Mouse (Mus musculus) regulatory T cell (primary cell): Measurements from ENCODE around the gene Aig1.

ENCODE experiments used
- in situ Hi-C: fragments of 300-600 bp; cut with MboI, MseI; formaldehyde crosslinking; loops from one replicate; pipeline ENCODE4 v1.15.1; 2025; ENCODE audit warnings: high pct_unique_total_duplicates

Aig1 gene

DNA sequence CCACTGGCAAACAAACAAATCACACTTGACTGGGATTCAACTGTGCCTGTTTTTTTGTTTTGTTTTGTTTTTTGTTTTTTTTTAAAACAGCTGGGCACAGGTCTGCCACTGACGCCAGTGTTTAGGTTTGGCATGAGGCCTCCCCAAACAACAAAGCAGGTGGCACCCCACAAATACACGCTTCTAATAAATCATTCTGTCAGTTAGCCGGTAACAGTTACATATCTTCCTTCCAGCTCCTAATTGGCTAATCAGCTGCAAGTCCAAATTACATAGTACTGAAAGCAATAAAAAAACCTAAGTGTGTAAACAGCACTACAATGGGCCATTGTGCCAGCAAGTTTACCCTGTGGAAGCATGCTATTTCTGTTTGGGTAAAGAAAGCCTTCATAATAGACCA is 18.7 kb downstream of the Aig1 start:
- in situ Hi-C loops = no loop called here

DNA sequence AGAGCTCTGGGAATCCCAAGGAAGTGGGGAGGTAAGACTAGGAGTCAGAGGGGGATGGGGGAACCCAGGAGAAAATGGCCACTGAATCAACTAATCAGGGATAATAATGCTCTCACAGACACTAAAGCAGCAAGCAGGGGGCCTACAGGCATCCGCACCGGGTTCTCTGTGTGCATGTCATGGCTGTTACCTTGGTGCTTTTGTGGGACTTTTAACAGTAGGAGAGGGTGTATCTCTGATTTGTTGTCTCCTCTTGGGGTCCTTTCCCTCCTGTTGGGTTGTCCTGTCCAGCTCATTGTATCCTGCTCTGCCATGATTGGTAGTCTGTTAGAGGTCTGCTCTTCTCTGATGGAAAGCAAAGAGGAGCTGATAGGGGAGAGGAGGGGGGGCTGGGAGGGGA is 19.6 kb downstream of the Aig1 start:
- in situ Hi-C loops = loop anchor here (25.0 kb wide), 1 partner anchor 1237 kb away; no protein-coding TSS in a partner anchor

DNA sequence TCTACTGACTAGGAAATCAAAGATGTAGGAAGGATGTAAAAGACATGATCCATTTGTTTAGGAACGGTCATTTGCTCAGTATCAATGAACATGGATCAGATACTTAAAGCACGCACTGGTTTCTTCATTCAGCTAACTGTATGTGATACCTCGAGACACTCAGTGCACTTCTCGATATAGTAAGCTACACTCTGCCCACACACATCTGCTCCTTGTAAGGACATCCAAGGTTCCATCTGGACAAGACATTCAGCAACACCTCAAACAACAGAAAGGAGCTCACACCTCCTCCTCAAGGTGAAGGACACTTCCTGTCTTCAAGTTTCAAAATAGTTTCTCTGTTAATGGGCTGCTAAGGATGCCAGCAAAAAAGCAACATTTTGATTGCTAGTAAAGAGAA is 23.9 kb downstream of the Aig1 start:
- in situ Hi-C loops = loop anchor here (25.0 kb wide), 1 partner anchor 1233 kb away; no protein-coding TSS in a partner anchor

DNA sequence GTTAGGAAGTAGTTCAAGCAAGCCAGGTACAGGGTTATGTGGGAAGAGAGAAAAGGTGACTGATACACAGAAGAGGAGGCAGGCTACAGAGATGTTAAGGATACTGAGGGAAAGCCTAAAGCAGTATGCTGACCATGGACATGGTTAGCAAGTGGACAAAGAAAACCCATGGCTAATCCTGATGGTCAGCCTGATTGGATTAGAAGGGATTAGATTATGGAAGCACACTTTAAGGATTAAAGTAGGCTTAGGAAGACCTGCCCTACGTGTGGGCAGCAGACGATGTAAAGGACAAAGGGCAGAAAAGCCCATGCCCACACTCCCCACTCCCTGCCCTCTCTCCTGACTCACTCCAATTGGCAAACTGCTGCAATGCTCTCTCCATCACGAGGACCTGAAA is 25.0 kb downstream of the Aig1 start:
- in situ Hi-C loops = loop anchor here (25.0 kb wide), 1 partner anchor 1231 kb away; no protein-coding TSS in a partner anchor

DNA sequence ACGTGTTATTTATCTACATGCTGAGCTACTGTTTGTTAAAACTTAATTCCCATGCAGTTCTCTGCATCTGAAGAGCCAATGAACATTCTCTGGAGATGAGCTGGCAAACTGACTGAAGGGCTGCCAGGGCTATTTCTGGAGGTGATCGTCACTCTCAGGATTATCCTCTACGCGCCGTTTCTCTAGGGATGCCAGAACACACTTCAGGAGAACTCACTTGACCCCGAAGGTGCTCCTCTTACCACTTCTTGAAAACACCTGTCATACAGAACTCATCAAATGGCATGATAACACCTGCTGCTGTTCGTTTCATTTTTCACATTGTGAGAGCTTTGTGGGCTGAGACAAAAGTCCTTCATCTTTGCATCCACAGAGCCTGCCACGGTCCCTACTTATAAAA is 25.9 kb downstream of the Aig1 start:
- in situ Hi-C loops = loop anchor here (25.0 kb wide), 1 partner anchor 1231 kb away; no protein-coding TSS in a partner anchor

DNA sequence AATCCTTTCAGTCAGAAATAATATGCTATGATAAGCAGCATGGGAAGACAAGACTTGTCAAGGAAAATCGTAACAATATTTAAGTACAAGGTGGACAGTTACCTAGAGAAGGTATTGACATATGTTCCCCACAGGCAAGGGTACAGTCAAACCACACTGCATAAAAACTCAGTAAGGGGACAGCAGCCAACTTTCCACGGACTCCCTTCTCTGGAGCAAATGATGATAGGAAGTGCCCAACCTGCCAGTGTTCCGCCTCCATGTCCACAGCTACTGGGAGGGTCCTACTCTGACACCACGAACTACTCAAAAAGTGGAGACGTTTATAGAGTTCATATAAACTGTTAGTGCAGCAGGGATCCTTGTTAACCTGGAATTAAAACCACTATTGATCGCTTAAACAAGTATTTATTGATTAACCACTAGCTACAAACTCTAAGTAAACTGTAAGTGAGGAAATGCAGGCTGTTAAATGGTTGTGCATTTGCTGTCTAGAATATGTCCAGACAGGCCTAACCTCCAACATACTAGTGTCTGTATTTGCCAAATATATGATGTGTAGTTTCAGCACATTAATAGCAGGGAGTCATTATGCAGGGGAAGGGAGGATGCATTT is 30.2 kb downstream of the Aig1 start:
- in situ Hi-C loops = loop anchor here (25.0 kb wide), 1 partner anchor 1226 kb away; no protein-coding TSS in a partner anchor

DNA sequence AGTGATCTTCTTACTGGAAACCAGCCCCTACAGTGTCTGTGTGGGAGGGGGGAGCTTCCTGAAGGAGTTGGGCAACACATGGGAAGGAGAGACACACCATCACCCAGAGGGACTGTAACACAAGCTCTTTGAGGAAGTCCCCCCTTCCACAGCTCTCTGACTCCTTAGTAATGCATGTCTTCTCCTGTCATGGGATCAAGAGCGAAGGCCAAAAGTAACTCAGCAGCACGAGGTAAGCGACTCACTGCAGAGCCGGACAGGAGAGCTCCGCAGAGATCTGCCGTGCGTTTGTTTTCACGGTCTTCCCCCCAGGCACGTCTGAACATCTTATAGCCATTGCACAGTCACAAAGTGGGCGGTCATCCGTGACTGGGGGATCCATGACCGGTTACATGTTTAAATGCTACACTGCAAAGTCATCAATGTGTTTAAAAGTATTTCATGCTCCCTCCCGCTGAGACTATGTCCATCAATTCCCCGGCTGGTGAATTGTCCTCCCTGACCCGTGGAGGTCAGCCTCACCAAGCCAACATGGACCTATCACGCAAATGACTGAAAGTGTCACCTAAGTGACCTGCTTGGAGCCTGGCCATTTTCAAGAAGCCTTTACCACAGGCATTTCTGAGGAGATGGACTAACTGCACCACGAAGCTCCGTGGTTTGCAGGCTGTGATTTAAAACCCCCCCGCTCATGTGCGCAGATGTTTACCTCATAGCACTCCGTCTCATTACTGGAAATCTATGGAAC is 30.9 kb downstream of the Aig1 start:
- in situ Hi-C loops = loop anchor here (25.0 kb wide), 1 partner anchor 1226 kb away; no protein-coding TSS in a partner anchor

DNA sequence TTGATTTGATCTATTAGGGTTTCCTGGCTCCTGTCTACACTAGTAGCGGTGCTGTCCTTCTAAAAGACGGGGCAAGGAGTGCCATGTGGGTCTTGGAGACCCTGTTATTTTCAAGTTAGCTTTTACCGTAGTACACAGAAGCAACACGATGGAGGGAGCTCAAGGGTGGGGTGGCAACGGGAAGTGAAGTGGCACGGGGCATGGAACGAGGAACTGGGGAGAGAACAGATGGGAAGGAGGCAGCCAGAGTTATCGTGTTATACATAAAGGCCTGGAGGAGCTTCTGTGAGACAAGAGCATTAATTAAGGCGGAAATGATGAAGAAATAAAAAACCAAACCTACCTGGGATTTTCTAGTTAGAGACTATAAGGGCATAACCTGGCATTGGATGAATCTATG is 31.8 kb downstream of the Aig1 start:
- in situ Hi-C loops = loop anchor here (25.0 kb wide), 1 partner anchor 1225 kb away; no protein-coding TSS in a partner anchor

DNA sequence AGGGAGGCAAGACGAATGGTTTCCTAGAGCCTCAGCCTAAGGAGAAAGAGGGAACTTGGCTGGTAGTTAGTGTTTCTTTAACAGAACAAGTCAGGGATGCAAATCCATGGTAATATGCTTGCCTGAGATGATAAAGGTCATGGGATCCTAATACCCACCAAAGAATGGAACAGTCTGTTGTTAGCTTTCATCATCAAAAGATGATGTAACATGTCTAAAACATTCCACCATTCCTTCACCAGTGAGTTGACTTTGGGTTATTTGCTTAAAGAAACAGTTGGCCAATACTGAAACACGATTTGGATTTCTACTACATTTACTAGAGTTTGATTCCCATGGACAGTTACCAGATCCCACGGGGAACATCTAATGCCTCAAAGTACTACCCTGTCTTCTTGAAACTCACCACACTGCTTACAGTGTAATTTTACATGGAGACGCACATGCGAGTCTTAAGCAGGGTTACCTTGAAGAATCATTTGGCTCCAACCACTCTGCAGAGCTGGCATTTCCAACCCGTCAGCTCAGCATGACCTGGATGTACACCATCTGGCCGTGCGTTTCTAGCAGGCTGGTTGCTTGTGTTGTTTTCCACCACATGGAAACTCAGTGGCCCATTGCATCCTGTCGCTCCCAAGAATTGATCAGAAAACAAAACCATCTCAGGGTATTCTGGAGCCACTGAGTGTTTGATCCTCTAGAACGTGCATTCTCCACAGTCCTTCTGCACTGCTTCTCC is 32.9 kb downstream of the Aig1 start:
- in situ Hi-C loops = loop anchor here (25.0 kb wide), 1 partner anchor 1224 kb away; no protein-coding TSS in a partner anchor

DNA sequence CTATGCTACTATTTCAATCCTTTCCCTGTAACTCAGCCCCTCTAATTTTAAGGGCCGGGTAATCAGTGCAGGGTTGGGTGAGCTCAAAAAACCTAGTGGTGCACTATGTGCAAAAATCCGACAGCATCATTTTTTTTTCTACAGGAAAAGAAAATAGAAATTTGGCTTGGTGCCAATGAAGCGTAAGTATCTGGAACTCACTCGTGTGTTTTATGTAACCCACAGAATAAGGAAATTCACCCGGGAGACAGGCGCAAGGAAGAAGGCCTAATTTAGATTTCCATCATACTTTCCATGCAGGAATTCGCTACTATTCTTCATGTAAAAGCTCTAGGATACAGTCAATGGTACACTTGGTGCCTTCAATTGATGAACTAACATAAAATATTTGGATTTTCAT is 34.7 kb downstream of the Aig1 start:
- in situ Hi-C loops = loop anchor here (5.0 to 25.0 kb wide), 3 partner anchors 38 to 1222 kb away; partner anchors contain the start of gene Hivep2

DNA sequence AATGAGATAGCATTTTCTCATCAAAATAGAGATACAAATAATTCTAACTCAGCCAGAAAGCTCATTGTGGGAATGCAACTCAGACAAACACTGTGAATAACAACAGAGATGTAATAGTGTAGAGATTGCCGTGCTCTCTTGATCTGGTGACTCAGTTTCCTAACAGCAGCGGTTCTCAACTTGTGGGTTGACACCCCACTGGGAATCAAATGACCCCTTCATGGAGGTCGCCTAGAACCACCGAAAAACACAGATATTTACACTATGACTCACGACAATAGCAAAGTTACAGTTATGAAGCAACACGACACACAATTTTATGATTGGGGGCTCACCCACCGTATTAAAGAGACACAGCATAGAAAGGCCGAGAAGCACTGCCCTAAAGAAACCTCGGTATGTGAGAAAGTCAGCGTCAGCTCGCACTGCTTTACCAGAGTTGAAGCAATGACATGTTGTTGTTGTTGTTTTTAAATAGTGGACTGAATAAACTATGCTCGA is 35.7 kb downstream of the Aig1 start:
- in situ Hi-C loops = loop anchor here (5.0 to 25.0 kb wide), 3 partner anchors 39 to 1221 kb away; partner anchors contain the start of gene Hivep2

DNA sequence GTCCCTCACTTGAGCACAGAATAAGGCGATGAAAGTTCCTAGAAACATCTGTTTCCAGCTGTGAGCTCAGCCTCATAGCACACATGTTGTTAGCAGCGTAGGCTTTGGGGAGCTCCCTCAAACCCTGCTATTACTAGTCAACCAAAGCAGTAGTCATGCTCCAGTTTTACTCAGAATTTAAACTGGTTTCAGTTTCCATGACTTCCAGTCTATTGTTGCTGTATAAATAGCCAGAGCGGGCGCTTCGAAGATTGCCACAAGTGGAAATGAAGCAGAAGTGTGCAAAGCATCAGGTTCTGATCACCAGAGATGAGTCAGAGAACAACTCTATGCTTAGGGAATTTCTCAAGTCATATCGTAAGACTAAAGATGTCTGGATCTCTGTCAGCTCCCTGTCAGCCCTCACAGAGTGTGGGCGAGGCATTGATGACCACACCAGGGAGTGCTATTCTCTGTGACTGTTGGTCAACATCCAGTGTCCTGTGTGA is 36.2 kb downstream of the Aig1 start:
- in situ Hi-C loops = loop anchor here (5.0 to 25.0 kb wide), 3 partner anchors 40 to 1220 kb away; partner anchors contain the start of gene Hivep2

DNA sequence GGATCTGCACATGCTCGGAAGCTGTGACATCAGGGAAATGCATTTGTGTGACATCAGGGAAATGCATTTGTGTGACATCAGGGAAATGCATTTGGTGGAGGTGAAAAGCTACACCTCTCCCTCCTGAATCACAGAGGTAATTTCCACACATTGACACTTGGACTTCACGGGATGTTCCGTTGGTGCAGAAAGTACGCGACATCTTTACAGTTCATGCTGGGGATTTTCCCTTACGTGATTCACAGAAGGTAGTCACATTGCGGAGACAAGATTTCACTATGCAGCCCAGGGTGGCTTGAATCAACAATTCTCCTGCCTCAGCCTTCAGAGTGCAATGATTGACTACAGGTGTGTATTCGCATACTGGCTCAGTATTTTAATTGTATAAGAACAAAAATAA is 41.6 kb downstream of the Aig1 start:
- in situ Hi-C loops = loop anchor here (5.0 to 25.0 kb wide), 2 partner anchors 65 to 1215 kb away; no protein-coding TSS in a partner anchor

DNA sequence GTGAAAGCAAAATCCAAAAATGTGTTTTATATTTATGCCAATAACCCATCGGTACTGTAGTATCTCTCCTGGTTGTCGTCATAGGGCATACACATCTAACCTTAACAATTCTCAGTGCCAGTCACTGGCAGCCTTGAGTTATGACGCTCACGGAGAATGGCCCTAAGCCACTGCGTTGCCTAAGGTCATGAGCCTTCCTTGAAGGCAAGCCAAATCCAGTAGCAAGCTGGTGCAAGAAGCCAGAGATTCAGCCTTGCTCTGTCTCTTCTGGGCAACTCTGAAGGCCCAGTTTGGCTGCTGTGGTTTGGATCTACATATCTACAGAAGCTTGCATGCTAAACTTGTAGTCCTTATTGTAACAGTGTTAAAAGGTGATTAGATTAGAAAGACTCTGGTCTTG is 55.2 kb downstream of the Aig1 start:
- in situ Hi-C loops = no loop called here

DNA sequence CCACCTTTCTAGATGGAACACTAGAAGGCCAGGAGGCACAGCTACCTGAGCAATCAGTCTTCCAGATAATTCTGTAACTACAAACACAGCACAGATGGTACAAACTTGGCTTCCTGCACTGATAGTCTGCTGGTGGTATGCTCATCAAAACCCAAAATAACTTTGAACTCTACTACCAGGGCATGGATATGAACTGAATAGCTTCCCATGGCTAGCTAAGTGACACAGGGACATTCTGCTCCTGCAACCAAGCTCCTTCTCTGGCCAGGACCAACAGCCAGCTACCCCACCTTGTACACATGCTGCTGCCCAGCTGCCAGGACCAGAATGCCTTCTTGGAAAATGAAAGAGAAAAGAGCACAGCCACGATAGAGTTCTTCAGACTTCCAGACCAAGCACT is 60.5 kb downstream of the Aig1 start:
- in situ Hi-C loops = no loop called here

DNA sequence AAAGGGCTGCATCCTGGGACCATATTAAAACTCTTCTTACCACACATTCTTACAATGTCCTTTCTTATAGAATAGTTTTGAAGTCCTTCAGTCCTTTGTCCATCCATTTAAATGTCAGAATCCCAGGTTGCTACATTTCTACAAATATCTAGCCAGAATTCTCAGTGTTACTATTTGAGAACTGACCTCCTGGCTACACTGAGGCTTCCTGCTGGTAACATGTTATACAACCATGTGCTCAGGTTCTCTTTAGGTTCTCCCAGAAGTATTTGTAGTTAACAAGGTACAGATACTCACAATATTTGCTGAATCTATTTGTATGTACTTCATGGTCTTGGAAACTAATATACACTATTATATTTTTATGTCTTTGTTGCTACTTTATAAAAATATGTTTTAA is 62.0 kb downstream of the Aig1 start:
- in situ Hi-C loops = no loop called here

DNA sequence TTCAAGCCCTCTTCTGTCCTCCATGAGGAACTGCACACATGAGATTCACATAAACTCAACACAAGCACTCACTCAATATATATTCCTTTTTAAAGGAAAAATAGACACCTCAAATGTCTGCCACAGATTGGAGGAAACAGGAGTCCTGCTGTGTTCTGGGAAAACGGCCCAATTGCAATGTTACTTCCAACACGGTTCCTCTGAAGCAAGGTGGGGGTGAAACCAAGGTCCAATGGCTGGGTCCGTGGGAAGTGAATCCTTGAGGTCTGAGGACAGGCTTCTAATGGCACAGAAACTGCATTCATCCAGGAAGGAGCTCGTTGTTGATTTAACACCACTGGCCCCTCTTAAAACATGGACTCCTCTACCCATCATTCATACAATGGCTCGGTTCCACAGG is 67.5 kb downstream of the Aig1 start:
- in situ Hi-C loops = no loop called here

DNA sequence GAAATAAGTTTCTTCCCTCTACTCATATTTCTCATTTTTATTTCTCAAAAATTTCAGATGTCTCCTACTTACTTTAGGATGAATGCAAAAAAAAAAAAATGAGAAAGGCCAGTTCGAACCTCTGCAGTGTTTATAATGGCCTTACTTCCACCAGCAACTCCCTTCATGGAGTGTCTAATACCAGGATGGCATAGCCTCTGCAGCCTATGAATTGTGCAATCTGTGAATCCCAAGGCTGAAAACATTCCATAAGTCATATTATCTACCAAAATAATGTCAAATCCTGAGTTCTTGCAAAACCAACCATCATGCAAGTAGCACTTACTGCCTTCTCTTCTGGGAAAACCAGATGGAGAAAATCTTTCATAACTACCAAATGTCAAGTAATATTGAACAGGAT is 75.3 kb downstream of the Aig1 start:
- in situ Hi-C loops = no loop called here

DNA sequence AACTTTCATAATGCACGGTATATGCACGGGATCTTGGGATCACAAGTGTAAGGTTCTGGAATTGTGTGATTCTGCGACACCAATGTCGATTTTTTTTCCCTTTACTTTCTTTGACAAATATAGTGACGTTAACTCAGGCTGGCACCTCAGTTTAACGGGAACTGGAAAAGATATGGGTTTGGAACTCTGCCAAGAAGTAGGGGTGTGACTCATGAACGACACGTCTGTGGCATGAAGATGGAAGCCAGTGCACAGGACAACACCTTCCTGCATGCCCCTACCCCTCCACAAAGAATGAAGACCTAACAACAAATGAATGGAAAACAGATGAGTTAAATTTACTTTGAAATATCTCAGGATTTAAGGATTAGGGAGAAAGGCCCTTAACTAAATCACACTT is 76.0 kb downstream of the Aig1 start:
- in situ Hi-C loops = no loop called here

DNA sequence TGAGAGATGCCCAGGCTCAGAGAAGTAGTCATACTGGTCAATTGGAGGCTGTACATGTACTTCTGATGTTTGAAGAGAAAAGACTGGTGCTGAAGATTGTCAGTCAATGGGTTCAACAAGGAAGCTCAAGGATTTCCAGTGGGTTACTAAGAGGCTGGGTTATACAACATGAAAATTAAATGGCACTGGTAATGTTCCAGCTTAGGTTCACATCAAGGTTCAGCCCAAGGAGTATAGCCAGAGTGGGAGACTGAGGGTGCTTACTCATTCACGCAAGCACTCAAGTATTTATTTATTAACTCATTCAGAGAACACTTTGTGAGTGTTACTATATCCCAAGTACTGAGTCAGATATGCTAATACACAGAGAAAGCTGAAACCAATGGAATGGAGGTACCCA is 79.2 kb downstream of the Aig1 start:
- in situ Hi-C loops = no loop called here

DNA sequence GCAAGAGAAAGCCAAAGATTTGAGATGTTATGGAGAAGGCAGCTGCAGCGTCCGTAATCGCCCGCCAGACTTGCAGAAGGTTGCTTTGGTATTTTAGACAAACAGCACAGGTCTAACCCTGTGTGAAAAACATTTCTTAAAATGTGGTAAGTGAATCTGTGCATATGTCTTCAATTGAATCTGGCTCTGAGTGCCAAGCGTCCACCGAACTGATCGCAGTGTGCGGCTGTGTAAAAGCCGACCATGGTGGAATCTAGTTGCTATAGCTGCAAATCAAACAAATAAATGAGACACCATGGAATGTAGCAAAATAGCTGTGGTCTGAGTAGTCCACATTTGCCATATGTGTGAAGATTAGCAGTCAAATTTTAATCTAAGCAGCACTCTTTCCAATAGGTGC is 80.7 kb downstream of the Aig1 start:
- in situ Hi-C loops = no loop called here

DNA sequence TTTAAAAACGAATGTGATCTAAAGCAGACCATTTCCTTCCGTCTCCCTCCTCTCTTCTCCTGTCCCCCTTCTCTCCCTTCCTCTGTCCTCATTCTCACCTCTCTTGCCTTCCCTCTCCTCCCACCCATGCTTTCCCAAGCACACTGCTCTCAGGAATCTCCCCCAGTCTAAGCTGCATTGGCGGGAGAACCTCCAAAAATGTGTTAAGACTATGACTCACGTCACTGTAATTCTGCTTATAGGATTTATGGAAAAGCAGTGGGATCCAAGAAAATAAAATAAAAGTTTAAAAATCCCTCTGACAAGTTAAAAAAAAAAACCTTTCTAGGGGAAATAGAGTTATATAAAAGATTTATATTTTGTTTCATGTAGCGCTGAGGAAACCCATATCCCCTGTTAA is 86.0 kb downstream of the Aig1 start:
- in situ Hi-C loops = no loop called here
